In the genomic region with DNA sequence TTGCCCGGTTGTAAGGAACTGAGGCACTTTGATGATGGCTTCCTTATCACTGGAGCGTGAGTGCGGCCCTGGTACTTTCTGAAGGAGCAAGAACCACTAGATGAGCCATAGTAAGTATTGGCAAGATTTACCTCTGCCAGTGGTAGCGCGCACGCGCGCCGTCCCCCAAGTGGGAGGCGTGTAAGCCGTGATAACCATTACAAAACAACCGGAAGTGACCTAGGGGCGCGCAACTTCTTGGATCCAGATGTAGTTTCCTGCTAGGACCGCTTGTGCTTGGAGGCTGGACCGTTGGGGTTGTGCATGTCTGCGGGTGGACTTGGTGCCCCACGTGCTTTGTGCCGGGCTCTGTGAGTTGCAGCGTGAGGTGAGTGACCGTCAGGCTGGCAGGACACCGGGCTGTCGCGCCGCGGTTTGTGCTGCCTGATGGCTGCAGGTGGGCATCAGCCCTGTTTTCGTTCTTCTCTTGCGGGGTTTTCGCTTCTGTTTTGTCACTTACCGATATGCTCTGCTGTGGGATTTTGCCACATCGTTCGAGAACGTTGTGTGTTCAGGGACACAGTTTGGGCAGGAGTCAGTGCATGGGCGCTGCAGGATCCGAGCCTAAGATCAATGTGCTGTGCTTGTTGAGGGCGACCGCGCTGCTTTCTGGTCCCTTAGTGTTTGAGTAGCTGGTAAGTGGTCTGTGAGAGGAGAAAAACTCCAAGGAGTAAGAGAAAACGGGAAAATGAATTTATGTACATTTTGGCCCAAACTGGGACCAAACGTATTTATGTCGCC, we compare ENCODE assay signal across 8 mouse cellular contexts. TPM values are rescaled to one million over a fixed set of nuclear protein-coding genes. Genes with fewer than 3 reads are reported as not detected.
DNase-seq lines count a peak whose midpoint lies in the region; ATAC-seq and TF ChIP-seq lines count a peak whose summit lies in the region.

Gene 2610021A01Rik, plus strand, starts transcription at position 197 of the 780 bp plus-strand sequence.

- H3K4me1 ChIP-seq in E14TG2a.4 (replicated peaks; ENCODE audit: low read depth, low read length) = peaks cover 30% of the 10 kb centered on the region
- peaks cover 6% of the 10 kb centered on the region for H3K4me1 ChIP-seq in forebrain, embryonic 12.5 days
- H3K4me1 ChIP-seq in heart, postnatal 0 days (ENCODE audit: control insufficient read depth, insufficient read depth) = no peaks in the 10 kb centered on the region
- H3K4me1 ChIP-seq in liver, embryonic 16.5 days (ENCODE audit: control insufficient read depth, low read depth, low read length) = no peaks in the 10 kb centered on the region; the same call in 1 of the 2 replicates
- peaks cover 26% of the 10 kb centered on the region for H3K4me1 ChIP-seq in neural tube, embryonic 13.5 days (replicated peaks)
- H3K4me1 ChIP-seq in testis, adult 2 months (ENCODE audit: control insufficient read depth, insufficient read depth, low read length) = no peaks in the 10 kb centered on the region; the same call in 1 of the 2 replicates

- no peak for TF ChIP-seq CTCF in E14TG2a.4 (conservative IDR thresholded peaks at IDR 0.05; ENCODE audit: low read length)
- TF ChIP-seq CTCF in heart, postnatal 0 days (IDR thresholded peaks at IDR 0.05; ENCODE audit: low read depth) = no peak
- no peak for TF ChIP-seq CTCF in testis, adult 2 months (IDR thresholded peaks at IDR 0.05; ENCODE audit: control insufficient read depth, insufficient read depth, insufficient replicate concordance, low read depth, low read length)

- WGBS in forebrain, embryonic 12.5 days = under 1% methylated on average over 41 of the region's 41 CpGs
- under 1% methylated on average over 41 of the region's 41 CpGs for WGBS in heart, postnatal 0 days
- 1% methylated on average over 41 of the region's 41 CpGs for WGBS in liver, embryonic 16.5 days (ENCODE audit: insufficient replicate concordance)
- WGBS in neural tube, embryonic 13.5 days = under 1% methylated on average over 41 of the region's 41 CpGs

- peak; percentile 82 for DNase-seq in c-Kit-positive CD71-positive TER-119-positive erythroid progenitor cells, embryonic 14.5 days (ENCODE audit: low spot score)
- DNase-seq in heart, postnatal 0 days (ENCODE audit: low spot score) = peak; percentile 89
- peak; percentile 91 to 95 for DNase-seq in kidney, postnatal 4 days

- peak; percentile 98 for ATAC-seq in forebrain, embryonic 12.5 days (ENCODE audit: low FRiP score)
- ATAC-seq in heart, postnatal 0 days (ENCODE audit: insufficient read depth, low read depth) = peak; percentile 99
- ATAC-seq in liver, embryonic 16.5 days (ENCODE audit: low read depth) = peak; percentile 97
- peak; percentile 98 for ATAC-seq in neural tube, embryonic 13.5 days (ENCODE audit: low read depth)

- TF ChIP-seq POLR2A in testis, adult 2 months (IDR thresholded peaks at IDR 0.05; ENCODE audit: control insufficient read depth, low read depth, low read length) = peak; percentile 70

- H3K4me2 ChIP-seq in forebrain, embryonic 12.5 days = peak within 1 kb of the TSS; percentile 71
- peak within 1 kb of the TSS; percentile 79 for H3K4me2 ChIP-seq in heart, postnatal 0 days (ENCODE audit: low read depth, low read length)
- peak within 1 kb of the TSS; percentile 75 for H3K4me2 ChIP-seq in liver, embryonic 16.5 days (ENCODE audit: low read depth, low read length)
- peak within 1 kb of the TSS; percentile 79 for H3K4me2 ChIP-seq in neural tube, embryonic 13.5 days

- no peaks in the 10 kb centered on the region for H3K9me3 ChIP-seq in E14TG2a.4 (ENCODE audit: low read length)
- no peaks in the 10 kb centered on the region for H3K9me3 ChIP-seq in forebrain, embryonic 12.5 days
- no peaks in the 10 kb centered on the region for H3K9me3 ChIP-seq in heart, postnatal 0 days (replicated peaks; ENCODE audit: control insufficient read depth, low read length)
- H3K9me3 ChIP-seq in liver, embryonic 16.5 days (replicated peaks; ENCODE audit: control insufficient read depth, low read length) = no peaks in the 10 kb centered on the region
- H3K9me3 ChIP-seq in neural tube, embryonic 13.5 days = no peaks in the 10 kb centered on the region

- H3K9ac ChIP-seq in forebrain, embryonic 12.5 days = peak within 1 kb of the TSS; percentile 60
- H3K9ac ChIP-seq in heart, postnatal 0 days (replicated peaks; ENCODE audit: low read depth, low read length) = peak within 1 kb of the TSS; percentile 61
- H3K9ac ChIP-seq in liver, embryonic 16.5 days (ENCODE audit: low read depth, low read length) = peak within 1 kb of the TSS; percentile 70
- H3K9ac ChIP-seq in neural tube, embryonic 13.5 days = peak within 1 kb of the TSS; percentile 78

- peak within 1 kb of the TSS; percentile 95 for H3K4me3 ChIP-seq in E14TG2a.4 (replicated peaks; ENCODE audit: low read length)
- peak within 1 kb of the TSS; percentile 60 for H3K4me3 ChIP-seq in forebrain, embryonic 12.5 days (replicated peaks)
- H3K4me3 ChIP-seq in heart, postnatal 0 days (ENCODE audit: low read depth, low read length) = peak within 1 kb of the TSS; percentile 66
- peak within 1 kb of the TSS; percentile 73 for H3K4me3 ChIP-seq in liver, embryonic 16.5 days (ENCODE audit: low read depth, low read length)
- H3K4me3 ChIP-seq in neural tube, embryonic 13.5 days = peak within 1 kb of the TSS; percentile 65
- H3K4me3 ChIP-seq in testis, adult 2 months (ENCODE audit: control insufficient read depth, low read depth, low read length) = peak within 1 kb of the TSS; percentile 93

- 0 out of 2 replicates have a peak within 1 kb of the TSS, but pooled peaks have one; percentile 42 for H3K27ac ChIP-seq in forebrain, embryonic 12.5 days
- H3K27ac ChIP-seq in heart, postnatal 0 days (ENCODE audit: low read depth) = peak within 1 kb of the TSS; percentile 56
- peak within 1 kb of the TSS; percentile 64 for H3K27ac ChIP-seq in liver, embryonic 16.5 days (ENCODE audit: low read length)
- H3K27ac ChIP-seq in neural tube, embryonic 13.5 days (replicated peaks) = peak within 1 kb of the TSS; percentile 61
- H3K27ac ChIP-seq in testis, adult 2 months (ENCODE audit: control insufficient read depth, insufficient read depth, low read depth, low read length) = peak within 1 kb of the TSS; percentile 61

- peaks cover 18% of the 10 kb centered on the region for H3K36me3 ChIP-seq in E14TG2a.4 (ENCODE audit: insufficient read depth, low read length)
- peaks cover 5% of the 10 kb centered on the region; the same call in 1 of the 2 replicates for H3K36me3 ChIP-seq in forebrain, embryonic 12.5 days (replicated peaks)
- H3K36me3 ChIP-seq in heart, postnatal 0 days (replicated peaks; ENCODE audit: control insufficient read depth, insufficient read depth, low read length) = no peaks in the 10 kb centered on the region
- H3K36me3 ChIP-seq in liver, embryonic 16.5 days (ENCODE audit: control insufficient read depth, insufficient read depth) = no peaks in the 10 kb centered on the region
- no peaks in the 10 kb centered on the region; the same call in 1 of the 2 replicates for H3K36me3 ChIP-seq in neural tube, embryonic 13.5 days
- H3K36me3 ChIP-seq in testis, adult 2 months (ENCODE audit: control insufficient read depth, insufficient read depth, low read length) = no peaks in the 10 kb centered on the region

- H3K27me3 ChIP-seq in E14TG2a.4 (ENCODE audit: insufficient read depth, low read length) = no peaks in the 10 kb centered on the region
- H3K27me3 ChIP-seq in forebrain, embryonic 12.5 days = no peaks in the 10 kb centered on the region
- no peaks in the 10 kb centered on the region for H3K27me3 ChIP-seq in heart, postnatal 0 days (ENCODE audit: control insufficient read depth, insufficient read depth, low read length)
- no peaks in the 10 kb centered on the region for H3K27me3 ChIP-seq in liver, embryonic 16.5 days (ENCODE audit: control insufficient read depth, insufficient read depth, low read depth, low read length)
- no peaks in the 10 kb centered on the region for H3K27me3 ChIP-seq in neural tube, embryonic 13.5 days
- H3K27me3 ChIP-seq in testis, adult 2 months (ENCODE audit: control insufficient read depth, insufficient read depth, low read length) = no peaks in the 10 kb centered on the region

- TF ChIP-seq EP300 in heart, postnatal 0 days (IDR thresholded peaks at IDR 0.05; ENCODE audit: low read depth) = no peak

RNA-seq across cellular contexts. Expression of gene 2610021A01Rik, which starts in this region (rescaled TPM):
- 17.6 and 19.0 TPM in 2 replicates for polyA plus RNA-seq in forebrain, embryonic 12.5 days (2016; fragmentation: Nextera tagmentation; extraction: Ambion mirVana)
- 1.4 and 5.0 TPM in 2 replicates for total RNA-seq in heart, postnatal 0 days (2014; rRNA removed; ENCODE audit: low replicate concordance)
- 3.7 and 4.5 TPM in 2 replicates for polyA plus RNA-seq in heart, postnatal 0 days (2015; fragmentation: Nextera tagmentation; extraction: Ambion mirVana)
- polyA plus RNA-seq in liver, embryonic 16.5 days (2015; fragmentation: Nextera tagmentation; extraction: Ambion mirVana) = 3.8 and 5.8 TPM in 2 replicates
- 13.6 and 15.2 TPM in 2 replicates for polyA plus RNA-seq in neural tube, embryonic 13.5 days (2015; fragmentation: Nextera tagmentation; extraction: Ambion mirVana)
- 6.9 and 8.0 TPM in 2 replicates for polyA plus RNA-seq in testis, adult 2 months (2012; rRNA removed)

Comparison
In these comparisons a context has a peak if more than half of its experiments do, and no peak if none do; other contexts are left out.
1. Peak in every context shown above with its lines: DNase-seq, ATAC-seq, H3K4me3 ChIP-seq and H3K27ac ChIP-seq.